Mouse (Mus musculus) layer of hippocampus, adult 8-10 months (tissue): ENCODE measurements around the gene Car6. TPM values are rescaled to one million over a fixed set of nuclear protein-coding genes. Genes with fewer than 3 reads are reported as not detected.

Source experiments
- DNase-seq, 2 experiments: peaks; one replicate each; pipeline ENCODE4 v3.0.0; 2022; ENCODE audit warnings: low spot score in 2 of 2
- total RNA-seq, 4 experiments: library from RNA; stranded (reverse); gene quantifications; 2 replicates each; pipeline ENCODE4 v1.2.4; 2022

Gene Car6
- under 1 TPM in 2 of 4 experiments, not detected in 2; 0.20 to 0.53 TPM for total RNA-seq

DNA sequence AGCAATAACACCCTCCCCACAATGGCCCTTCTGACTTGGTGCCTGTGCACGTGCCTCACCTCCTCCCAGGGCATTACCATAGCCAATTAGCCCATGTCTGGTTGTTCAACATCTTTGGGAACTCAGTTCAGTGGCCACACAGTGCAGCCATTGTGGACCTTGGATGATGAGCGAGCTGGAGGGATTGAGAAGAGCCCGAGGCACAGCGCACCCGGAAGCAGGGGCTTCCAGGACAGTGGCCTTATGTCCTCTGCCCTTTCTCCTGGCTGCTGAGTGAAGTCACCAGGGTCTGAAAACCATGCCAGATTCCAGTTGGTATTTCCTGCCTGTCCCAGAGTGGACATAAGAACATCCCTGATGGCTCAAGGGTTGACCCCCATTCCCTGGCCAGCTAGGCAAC, at the start of gene Car6:
TSS of gene Car6 (minus strand) at position 101 of the 400 bp plus-strand sequence.
- DNase-seq = no peak

DNA sequence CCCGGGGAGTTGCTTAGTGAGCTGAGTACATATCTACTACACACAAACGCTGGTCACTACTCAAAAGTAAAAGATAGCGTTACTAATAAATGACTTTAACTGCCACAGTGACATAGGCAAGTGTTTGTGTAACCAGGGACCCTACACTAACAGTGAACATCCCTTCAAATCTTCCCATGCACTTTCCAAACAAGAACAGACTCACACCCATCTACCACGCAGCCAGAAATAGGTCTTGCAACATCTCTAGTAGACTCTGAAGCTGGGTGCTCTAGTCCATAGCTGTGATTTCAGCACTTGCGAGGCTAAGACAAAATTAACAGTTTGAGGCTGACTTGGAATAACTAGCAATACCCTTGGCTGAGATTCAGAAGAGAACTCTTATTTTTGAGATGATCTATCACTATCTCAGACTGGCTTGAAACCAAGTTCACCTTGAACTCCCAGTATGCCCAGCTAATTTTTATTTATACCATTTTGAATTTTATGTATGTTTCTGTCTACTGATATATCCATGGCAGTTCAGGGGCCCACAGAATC, 48.7 kb upstream of the Car6 start:
- no peak for DNase-seq

DNA sequence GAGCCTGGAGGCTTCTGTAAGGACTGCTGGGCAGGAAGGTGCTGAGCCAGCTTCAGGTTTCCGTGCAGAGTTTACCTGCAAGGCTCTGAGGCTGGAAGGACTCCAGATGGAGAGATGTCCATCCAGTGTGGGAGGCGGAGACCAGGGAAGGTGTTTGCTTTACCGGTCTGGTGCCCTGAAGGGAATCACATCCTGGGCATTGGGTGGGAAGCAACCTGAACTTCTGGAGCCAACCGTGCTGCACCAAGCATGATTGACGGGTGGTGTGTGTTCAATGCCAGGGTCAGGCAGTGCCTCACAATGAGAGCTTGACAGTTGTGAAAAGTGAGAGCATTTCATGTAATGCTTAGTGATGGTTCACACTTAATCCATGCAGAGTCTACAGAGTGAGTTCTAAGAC, 47.8 kb upstream of the Car6 start:
- DNase-seq = no peak

DNA sequence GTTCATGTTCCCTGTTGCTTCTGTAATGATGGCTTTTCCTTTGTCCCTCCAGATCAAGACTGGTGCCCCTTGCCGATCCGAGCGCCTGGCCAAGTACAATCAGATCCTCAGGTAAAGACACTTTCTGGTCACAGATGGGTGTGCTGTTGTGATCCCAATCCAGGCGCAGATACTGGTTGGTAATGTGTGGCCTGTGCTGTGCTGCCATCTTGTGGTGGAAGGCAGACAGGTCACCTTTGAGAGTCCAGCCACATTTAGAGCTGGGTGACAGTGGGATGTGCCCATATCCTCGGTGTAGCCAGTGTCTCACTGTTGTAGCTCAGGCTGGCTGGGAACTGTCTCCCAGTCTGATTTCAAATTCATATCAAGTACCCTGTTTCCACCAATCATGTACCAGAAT, 46.9 kb upstream of the Car6 start:
- DNase-seq = peak in 1 of 2 experiments; percentile 75

DNA sequence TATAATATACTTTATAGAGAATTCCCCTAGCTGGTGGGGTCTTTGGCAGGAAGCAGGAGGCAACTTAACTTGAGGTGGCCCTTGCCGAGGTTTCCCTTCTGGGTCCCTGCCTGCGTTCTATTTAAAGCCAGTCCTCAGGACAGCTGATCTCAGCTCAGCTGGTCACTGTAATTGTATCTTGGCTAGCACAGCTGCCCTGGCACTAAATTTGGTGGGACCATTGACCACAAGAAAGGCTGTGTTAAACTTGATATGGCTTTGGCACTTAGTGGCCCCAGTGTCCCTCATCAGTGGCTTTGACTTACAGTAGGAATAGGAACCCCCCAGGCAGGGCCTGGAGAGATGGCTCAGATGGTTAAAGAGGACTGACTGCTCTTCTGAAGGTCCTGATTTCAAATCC, 44.7 kb upstream of the Car6 start:
- no peak for DNase-seq

DNA sequence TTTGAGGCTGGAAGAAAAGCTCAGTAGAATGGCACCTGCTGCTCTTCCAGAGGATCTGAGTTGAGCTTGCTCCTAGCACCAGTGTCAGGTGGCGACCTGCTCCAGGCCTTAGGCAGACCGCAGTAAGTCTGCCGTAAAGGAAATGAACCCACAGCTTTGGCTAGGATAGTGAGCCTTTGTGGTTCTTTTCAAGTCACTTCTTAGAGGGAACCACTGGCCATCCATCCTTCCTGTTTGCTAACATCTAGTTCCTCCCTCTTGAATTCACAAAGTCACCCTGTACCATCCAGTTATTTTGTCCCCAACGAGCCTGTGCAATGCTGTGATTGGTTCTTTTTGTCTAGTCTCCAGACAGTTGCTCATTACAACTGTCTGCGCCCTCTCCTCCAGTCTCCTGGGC, 41.6 kb upstream of the Car6 start:
- DNase-seq = no peak

DNA sequence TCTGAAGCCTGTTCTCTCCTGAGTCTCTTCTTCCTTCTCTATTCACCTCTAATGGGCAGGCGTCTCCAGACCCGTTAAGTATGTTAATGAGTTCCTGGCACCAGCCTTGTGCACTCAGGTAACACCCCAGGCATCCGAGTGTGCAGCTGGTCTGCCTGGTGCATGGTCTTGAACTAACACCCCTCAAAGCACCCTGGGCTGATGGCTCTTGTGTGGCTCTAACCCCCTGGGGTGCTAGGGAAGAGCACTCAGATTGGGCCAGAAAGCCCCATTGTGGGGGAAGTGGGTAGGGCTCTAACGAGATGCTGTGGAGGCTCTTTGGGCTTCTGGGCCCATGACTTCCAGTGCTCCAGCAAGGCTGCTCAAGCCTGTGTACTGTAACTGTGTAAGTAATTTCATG, 40.6 kb upstream of the Car6 start:
- DNase-seq = no peak

DNA sequence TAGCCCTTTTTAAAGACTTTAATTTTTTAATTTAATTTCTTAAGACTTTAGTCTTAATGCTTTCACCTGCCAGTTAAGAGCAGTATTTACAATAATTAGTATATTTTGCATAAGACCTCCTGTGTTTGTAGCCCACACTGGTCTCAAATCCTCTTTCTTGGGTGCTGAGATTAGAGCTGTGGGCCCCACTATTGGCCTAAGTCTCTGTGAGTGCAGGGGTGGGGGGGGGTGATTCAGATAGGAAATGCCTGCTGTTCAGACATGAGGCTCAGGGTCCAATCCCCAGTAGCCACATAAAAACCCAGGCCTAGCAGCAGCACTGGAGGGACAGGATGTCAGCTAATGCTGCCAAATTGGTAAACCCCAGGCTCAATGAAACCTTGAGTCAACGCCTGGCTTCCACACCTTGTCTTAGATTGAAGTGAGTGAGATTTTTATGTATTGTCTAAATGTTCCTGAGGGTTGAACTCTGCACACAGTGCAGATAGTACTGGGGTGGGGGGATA, 39.3 kb upstream of the Car6 start:
- DNase-seq = no peak

DNA sequence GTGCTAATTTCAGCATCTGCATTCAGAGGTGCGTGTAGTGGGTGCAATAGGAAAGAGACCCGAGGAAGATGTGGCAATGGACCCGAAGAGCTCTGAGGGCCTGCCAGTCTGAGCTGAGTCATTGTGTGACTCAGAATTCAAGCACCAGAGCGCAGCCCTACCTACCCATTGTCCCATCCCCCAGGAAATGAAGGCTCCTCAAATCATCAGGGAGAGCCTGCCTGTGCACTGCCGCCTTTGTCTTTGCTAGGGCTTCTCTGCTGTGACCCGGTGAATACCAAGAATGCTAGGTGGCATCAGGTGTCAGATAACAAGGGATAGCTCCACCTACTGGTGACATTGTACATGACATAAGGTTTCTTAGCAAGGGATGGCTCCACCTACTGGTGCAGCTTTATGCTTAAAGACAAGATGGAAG, 38.8 kb upstream of the Car6 start:
- peak; percentile 66 to 68 for DNase-seq

DNA sequence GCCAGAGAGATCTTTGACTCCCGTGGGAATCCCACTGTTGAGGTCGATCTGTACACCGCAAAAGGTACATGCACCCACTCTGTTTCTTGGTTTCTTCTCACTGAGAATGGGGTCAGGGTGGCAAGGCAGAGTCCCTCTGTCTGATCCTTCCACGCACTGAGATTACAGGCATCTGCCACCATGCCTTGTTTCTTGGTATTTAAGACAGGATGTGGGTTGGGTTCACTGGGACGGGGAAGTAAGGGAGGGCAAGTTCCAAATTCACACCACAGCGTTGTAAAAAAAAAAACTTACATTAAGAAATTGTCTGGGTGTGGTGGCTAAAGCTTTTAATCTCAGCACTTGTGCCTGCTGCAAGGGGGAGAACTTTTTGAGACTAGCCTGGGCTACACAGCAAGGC, 38.4 kb upstream of the Car6 start:
- DNase-seq = no peak

DNA sequence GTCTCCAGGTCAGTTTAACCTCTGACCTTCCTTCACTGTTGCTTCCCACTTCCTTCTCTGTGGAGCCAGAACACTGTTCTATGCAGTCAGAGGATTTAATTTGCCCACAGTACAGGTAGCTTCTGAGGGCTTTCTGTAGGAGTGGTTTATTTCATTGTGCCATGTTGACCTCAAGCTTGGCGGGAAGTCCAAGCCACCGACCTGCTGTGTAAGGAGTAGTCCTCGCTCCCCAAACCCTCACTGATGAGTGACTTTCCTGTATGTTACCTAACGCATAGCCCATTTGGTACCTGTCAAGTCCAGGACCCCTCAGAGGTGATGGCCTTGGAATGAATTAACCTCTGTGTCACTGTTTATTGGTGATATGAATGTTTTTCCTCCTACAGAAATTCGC, 38.0 kb upstream of the Car6 start:
- DNase-seq = no peak

DNA sequence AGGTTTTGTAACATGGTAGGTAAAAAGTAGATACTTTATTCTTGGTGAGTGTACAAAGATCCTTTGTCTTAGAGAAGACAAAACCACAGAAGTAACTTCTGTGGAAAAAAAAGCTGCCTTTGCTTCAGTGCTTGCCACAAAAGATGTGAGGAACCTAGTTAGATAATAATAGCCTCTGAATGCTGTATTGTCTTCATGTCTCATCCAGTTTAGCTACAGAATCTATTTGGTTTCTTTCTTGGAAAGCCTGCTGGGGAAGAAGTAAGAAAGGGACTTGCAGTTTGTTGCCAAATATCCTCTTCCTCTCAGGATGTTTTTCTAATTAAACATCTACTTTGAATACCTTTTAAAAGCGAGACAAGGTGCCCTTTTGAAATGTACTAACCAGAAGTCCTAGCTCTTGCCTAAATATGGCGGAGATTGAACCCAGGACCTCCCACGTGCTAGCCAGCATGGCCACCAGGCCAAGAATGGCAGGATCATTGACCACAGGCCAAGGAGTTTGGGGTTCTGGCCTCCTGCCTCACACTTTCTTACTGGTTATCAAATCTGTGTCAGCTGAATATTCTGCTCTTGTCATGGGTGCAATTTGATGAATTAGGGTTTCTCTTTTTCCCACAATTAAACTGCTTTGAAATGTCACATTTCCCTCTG, 37.4 kb upstream of the Car6 start:
- no peak for DNase-seq

DNA sequence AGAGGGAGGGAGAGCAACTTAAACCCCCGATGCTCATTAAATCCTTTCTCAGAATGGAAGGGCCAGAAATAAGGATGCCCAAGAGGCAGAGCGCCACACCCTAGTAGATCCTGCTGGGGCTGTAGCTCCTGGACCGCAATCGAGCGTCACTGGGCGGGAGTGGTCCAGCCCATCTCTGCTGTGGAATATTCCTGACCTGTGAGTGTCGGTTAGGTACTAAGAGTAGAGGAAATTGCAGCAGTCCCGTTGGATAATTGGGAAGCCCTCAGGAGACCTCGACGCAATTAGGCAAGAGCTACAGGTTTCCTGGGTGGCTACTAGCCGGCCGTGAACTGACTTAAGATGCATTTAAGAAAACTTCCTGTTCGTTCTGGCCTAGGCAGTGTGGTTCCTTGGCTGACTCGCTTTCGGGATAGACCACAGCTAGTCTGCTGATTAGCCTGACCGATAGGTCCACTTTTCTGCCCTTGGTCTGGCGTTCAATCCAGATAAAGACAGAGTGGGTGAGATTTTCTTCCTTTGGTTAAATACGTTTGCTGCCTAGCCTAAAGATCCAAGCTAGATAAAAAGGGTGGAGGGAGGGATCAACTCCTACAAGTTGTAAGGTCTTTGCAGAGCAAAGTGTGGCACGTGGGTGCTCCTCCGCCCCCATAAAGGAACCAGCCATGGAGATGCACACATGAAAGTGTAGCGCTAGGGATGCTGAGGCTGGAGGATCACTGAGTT, 36.7 kb upstream of the Car6 start:
- no peak for DNase-seq

DNA sequence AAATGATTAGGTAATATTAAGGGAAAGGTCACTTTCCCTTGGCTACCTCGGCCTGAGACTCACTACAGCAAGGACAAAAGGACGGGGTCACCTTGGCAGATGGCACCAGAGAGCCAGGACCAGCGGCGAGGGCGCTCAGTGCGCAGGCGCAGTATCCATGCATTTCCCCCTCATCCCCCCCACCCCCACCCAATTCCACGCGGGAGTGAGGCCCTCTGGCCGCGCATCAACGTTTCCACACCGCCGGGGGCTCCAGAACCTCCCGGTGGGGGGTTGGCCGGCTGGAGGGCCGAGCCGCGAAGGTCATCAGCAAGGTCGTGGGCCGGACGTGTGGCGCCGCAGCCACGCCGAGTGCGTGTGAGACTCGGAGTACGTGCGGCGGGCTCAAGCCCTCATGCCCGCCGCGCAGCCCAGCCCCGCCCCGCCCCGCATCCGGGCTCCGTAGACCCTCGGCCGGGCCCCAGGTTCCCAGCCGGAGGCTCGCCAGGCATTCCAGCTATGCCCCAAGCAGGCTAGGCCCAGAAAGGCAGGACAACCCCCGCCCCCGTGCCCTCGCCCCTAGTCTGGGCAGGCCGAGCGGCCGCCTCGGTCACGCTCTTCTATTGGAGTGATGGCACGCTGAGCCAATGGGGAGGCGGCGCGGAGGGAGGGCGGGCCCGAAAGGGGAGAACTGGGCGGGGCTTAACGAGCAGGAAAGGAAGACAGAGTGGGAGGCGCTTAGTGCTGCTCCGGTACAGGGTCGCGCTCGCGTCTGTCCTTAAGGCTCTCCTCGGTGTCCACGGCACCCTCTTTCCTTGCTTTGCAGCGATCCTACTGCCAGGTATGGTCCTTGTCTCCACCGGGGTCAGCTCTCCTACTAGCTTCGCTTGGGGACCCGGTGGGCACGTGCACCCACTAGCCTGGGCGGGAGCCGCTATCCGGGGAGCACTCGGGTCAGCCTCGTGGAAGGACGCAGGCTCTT, 35.7 kb upstream of the Car6 start, which contains the start of gene Eno1:
TSS of gene Eno1 (plus strand) at position 201 of the 961 bp plus-strand sequence.
- peak; percentile 89 to 96 for DNase-seq

DNA sequence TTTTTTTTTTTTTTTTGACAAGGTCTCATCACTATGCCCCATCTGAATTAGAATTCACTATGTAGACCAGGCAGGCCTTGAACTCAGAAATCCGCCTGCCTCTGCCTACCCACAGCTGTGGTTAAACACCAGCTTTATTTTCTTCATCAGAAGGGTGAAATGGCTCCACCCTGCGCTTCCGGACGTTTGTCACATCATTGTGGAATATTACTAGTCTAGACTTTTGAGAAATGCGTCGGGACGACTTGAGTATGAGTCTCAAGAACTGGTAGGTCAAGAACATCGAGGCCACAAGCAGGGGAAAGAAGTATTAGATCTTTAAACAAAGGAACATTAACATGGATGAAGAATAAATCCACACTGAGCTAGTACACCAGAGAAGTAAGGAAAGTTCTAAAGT, 34.9 kb upstream of the Car6 start:
- DNase-seq = no peak

DNA sequence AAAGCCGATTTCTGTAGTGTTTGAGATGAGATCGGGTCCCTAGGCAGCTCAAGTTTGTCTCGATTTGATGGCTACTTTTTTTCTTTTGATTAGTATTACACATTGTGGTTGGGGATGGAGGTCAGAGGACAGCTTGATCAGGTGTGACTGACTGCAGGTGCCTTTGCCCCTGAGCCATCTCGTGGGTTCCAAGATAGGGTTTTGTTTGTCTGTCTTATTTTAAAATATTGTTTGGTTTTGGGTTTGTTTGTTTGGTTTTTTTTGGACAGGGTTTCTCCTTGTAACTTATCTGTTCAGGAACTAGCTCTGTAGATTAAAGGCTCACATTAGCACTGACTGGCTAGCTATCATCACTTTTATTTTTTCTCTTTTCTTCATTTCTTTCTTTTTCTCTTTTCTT, 34.5 kb upstream of the Car6 start:
- no peak for DNase-seq

DNA sequence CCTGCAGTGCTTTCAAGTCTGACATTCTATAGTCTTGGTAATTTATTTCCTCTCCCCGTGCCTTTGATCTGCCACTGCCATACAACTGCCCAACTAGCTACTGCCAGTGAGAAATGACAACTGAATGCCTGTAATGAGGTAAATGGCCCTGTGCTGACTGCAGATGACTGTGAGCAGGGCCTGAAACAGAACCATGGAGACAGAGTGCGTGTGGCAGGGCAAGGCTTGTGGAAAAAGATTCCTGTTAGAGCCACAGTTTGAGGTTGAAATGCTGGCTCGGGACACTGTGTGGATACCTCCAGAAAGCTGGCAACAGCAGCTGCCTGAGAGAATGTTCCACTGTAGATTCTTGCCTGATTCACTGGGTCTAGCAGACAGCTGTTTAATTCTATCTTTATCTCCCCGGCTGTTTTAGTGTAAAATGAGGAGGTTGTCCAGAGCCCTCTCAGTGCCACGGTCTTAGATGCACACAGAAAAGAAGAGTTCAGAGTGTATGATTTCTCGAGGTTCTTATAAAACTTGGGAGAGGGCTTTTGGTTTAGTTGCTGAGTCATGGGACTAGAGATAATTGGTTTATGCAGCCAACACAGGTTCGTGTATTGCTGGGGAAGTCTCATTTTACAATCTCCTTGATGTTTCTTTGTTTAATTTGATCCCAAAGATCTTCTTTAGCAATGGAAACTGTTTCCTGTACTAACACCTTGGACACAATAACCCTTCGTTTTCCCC, 33.6 kb upstream of the Car6 start:
- peak in 1 of 2 experiments; percentile 27 for DNase-seq

DNA sequence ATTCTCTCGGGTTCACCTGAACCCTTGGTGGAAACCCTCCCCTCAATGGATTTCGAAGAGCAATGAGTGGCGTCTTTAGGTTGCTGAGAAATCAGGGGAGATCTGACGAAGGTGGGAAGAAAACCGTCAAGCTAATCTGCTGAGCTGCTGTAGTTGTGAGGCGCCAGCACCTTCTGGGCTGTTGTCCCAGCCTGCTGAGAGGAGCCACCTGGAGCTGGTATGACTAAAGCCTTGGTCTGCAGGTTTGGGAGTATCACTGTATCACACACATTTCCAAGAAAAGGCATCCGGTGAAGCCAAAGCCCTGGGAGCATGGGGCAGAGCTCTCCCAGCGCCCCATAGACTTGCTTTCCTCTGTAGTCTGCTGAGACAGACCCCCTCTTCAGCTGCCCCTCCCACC, 30.7 kb upstream of the Car6 start:
- DNase-seq = no peak

DNA sequence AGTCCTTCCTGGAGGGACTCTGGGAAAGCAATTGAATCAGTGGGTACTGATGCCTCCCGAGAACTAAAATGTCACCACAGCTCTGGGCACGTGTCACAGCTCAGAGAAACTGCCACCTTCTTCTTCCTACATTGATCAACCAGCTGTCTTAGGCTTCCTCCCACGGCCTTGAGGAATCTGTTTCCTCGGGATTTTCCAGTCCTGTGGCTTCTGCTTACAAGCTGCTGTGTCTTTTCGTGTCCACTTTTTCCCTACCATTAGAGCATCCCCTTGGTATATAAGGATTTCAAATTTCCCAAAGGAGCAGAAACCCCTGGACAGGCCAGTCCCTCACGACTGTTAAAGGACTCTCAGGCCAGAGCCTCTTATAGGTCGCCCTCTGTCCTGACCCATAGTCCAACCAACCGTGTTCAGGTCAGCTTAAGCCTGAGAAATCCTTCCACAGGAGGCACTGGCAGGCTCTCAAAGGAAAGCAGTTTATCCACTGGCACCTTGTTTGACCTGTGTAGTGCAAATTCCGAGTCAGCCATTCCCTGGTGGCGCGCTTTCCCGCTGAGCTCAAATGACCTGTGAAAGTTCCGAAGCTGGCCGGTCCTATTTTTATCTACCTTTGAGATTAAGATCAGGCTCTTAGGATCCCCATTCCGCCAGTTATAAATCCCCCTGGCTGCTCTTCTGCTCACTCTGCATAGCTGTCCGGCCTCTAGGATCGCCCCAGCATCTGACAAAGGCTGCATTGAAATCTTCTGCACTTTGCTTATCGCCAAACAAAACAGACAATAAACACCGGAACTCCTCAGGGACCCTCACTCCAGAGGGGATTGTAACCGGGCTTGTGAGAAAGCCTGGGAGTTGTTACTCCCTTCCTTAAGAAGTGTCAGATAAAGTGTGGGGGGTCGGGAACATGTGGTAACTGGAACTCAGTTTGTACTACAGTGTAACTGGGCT, 29.6 kb upstream of the Car6 start:
- DNase-seq = peak; percentile 64 to 74
